Mouse (Mus musculus) A20 (cell line): ENCODE measurements at regions not wholly inside any gene's neighbourhood (a gene's known extent, or its start where the extent isn't known, plus 50 kb on each side); places are given as distances from the start of the nearest gene placed in this dataset.
A peak's percentile ranks its signal among the peaks of the same experiment; 100 is the strongest.
"Not testable (repeated sequence)": the region's sequence is repeated elsewhere in the genome, so short reads cannot be mapped to it uniquely, and the experiment has no call there.

Experiments
- DNase-seq: peaks from one replicate; pipeline ENCODE4 v3.0.0-alpha.2; 2011; ENCODE audit warnings: low read depth, low spot score

GRCm38 (mm10) chr4:61998366-61998765 is 55.6 kb downstream of the Mup20 start:
- DNase-seq: peak; percentile 55

- not testable (repeated sequence) for DNase-seq
Measured at GRCm38 (mm10) chr4:61989941-61990340, 64.0 kb downstream of the Mup20 start.

- DNase-seq: no peak
Measured at GRCm38 (mm10) chr4:61976159-61976558, 77.8 kb downstream of the Mup20 start.

- peak; percentile 78 for DNase-seq
Measured at GRCm38 (mm10) chr4:61973236-61973635, 80.7 kb downstream of the Mup20 start.

- no peak for DNase-seq
Measured at GRCm38 (mm10) chr4:61969691-61970090, 84.3 kb downstream of the Mup20 start.

GRCm38 (mm10) chr4:61967674-61968073 is 86.3 kb downstream of the Mup20 start:
- not testable (repeated sequence) for DNase-seq

GRCm38 (mm10) chr4:61962315-61962714 is 91.6 kb downstream of the Mup20 start:
- no peak for DNase-seq
